Mouse (Mus musculus) olfactory bulb, adult 2 months (tissue): ENCODE measurements around the gene Tgm4.

Experiments used
- CTCF ChIP-seq: fragments of 200-500 bp; IDR thresholded peaks from 2 replicates; pipeline ENCODE4 v1.5.1; 2012; ENCODE audit warnings: low read depth, mild to moderate bottlenecking, low read length, moderate library complexity; ENCODE audit not compliant: insufficient read depth
- POLR2A ChIP-seq: fragments of 200-500 bp; IDR thresholded peaks from 2 replicates; pipeline ENCODE4 v1.6.1; 2012; ENCODE audit warnings: mild to moderate bottlenecking, low read depth, low read length, moderate library complexity; ENCODE audit not compliant: insufficient read depth

- TF ChIP-seq POLR2A (no peak), CTCF (no peak)
These were observed 53.0 kb downstream of the Tgm4 start for GRCm38 (mm10) chr9:123087558-123087957.
